Mouse (Mus musculus) spleen, embryonic (tissue): ENCODE measurements at regions not wholly inside any gene's neighbourhood (a gene's known extent, or its start where the extent isn't known, plus 50 kb on each side); places are given as distances from the start of the nearest gene placed in this dataset.

ENCODE experiments used
- CTCF ChIA-PET: fragments of 350-600 bp; sonication (Branson Sonifier 250); formaldehyde crosslinking; loops from one replicate; lab custom pipeline; 2022; lab: Charles Lee

DNA sequence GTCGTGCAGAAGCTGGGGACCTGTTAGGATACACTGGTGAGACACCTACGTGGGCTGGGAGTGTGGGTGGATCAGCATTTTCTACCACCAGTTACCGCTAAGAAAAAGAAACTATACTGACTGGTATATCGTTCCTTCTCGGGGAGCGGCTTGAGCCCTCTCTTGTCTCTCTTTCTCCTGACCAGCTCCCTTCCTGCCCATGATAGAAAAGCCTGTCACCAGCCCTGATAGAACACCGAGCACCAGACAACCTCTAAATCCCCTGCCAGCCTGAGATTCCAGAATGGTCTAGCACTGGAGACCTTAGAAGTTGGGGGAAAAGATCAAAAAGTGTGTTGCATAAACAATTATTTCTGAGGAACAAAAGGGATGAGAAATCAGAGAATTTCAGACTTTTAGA is 76.3 kb upstream of the Kcnd3 start:
- CTCF ChIA-PET = no interaction called here

GRCm38 (mm10) chr3:105376346-105376745 is 75.8 kb upstream of the Kcnd3 start:
- CTCF ChIA-PET = no interaction called here

DNA sequence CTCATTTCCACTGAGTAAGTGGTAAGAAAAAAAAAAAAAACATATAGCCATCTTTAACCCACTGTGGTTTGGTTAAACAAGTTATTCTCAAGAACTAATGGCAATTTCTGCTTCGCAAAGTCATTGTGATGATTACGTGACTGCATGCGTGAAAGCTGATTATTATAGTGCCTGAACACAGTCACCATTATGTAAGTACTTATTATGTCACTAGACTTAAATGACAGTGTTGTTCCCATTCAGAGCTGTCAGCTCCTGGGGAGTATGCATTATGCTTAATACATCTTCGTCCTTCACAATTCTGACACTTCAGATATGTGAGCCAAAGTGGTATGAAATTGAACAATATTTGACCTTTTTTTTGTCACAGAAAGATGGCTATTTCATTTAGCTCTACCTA is 71.3 kb upstream of the Kcnd3 start:
- CTCF ChIA-PET = no interaction called here

DNA sequence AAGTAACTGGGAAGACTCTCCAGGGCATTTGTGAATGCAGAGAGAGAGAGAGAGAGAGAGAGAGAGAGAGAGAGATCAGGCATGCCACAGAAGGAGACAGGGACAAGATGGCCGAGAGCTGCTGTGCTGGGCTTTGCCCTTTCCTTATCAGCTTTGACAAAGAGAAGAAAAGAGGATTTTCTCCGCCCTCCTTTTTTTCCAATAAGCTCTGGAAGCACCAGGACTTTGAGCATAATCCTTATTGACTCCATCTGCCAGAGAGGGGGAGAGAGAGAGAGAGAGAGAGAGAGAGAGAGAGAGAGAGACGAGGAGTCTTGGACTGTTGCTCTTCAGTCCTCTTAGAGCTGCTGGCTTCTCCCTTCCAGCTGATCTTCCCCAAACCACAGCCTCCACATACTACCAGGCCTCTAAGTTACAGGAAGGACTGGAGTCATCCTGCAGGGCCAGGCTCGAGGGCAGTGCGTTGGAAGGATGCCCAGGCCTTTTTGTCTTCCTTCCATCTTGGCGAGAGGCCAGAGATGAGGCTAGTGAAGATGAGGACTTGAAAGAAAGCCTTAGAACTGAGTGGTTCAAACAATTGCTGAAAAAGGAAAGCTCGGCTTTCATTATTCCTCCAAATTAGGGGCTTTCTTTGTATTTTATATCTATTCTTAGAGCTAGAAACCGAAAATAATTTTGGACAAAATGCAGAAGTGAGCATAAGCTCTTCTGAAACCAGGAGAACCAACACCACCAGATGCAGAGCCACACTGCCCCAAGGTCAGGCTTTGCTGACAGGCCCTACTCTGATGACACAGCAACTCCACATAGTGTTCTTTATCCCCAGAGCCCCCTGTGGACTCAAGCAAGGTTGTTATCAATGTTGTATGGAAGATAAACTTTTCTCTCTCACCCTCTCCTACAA is 59.3 kb upstream of the Kcnd3 start:
- CTCF ChIA-PET = no interaction called here
